Mouse (Mus musculus): ENCODE results near the gene Cacna2d4. TPM values are rescaled to one million over a fixed set of nuclear protein-coding genes. Genes with fewer than 3 reads are reported as not detected.
A peak's percentile ranks its signal among the peaks of the same experiment; 100 is the strongest.

Cacna2d4 gene
- polyA plus RNA-seq, 1 experiment from 2014 or later, result not detected

- Histone ChIP-seq H3K9me3 (no peaks in the 10 kb centered on the region), H3K27me3 (peaks cover 90% of the 10 kb centered on the region), H3K9ac (replicated peaks) (no peak overlapping the region), H3K4me2 (no peak overlapping the region), H3K27ac (no peak overlapping the region), H3K36me3 (no peaks in the 10 kb centered on the region), H3K4me1 (replicated peaks) (peaks cover 13% of the 10 kb centered on the region), H3K4me3 (replicated peaks) (no peak overlapping the region)
- no peak for ATAC-seq (ENCODE audit: insufficient number of reproducible peaks, insufficient read depth, low FRiP score, low TSS enrichment, low read depth)
- WGBS, result 7% methylated on average over 11 of the region's 11 CpGs
These were observed 92.3 kb downstream of the Cacna2d4 start for GRCm38 (mm10) chr6:119328521-119329115.

- no peaks in the 10 kb centered on the region for H3K9me3 ChIP-seq
- no peak overlapping the region for H3K9ac ChIP-seq (replicated peaks)
- no peak for ATAC-seq (ENCODE audit: insufficient number of reproducible peaks, insufficient read depth, low FRiP score, low TSS enrichment, low read depth)
- H3K27ac ChIP-seq, result no peak overlapping the region
- 6% methylated on average over 8 of the region's 8 CpGs for WGBS
- H3K4me2 ChIP-seq, result no peak overlapping the region
- no peak overlapping the region for H3K4me3 ChIP-seq (replicated peaks)
- no peaks in the 10 kb centered on the region for H3K36me3 ChIP-seq
- H3K27me3 ChIP-seq, result peaks cover 91% of the 10 kb centered on the region
- peaks cover 13% of the 10 kb centered on the region for H3K4me1 ChIP-seq (replicated peaks)
These were observed 92.9 kb downstream of the Cacna2d4 start for GRCm38 (mm10) chr6:119329215-119329714.

- no peak for ATAC-seq (ENCODE audit: insufficient number of reproducible peaks, insufficient read depth, low FRiP score, low TSS enrichment, low read depth)
These were observed 93.6 kb downstream of the Cacna2d4 start for GRCm38 (mm10) chr6:119329936-119330335.

GRCm38 (mm10) chr6:119330506-119330905, 94.2 kb downstream of the Cacna2d4 start, which contains the start of gene Lrtm2:
Lrtm2 (minus strand) TSS chr6:119330766.
- 1% methylated on average over 31 of the region's 31 CpGs for WGBS
- peak within 1 kb of the TSS; percentile 35 for H3K4me3 ChIP-seq (replicated peaks)
- no peaks in the 10 kb centered on the region for H3K9me3 ChIP-seq
- H3K27me3 ChIP-seq, result peaks cover 88% of the 10 kb centered on the region
- no peak within 1 kb of the TSS for H3K27ac ChIP-seq
- peaks cover 13% of the 10 kb centered on the region for H3K4me1 ChIP-seq (replicated peaks)
- H3K4me2 ChIP-seq, result peak within 1 kb of the TSS; percentile 56
- no peaks in the 10 kb centered on the region for H3K36me3 ChIP-seq
- no peak within 1 kb of the TSS for H3K9ac ChIP-seq (replicated peaks)
- ATAC-seq (ENCODE audit: insufficient number of reproducible peaks, insufficient read depth, low FRiP score, low TSS enrichment, low read depth), result no peak

More at GRCm38 (mm10) chr6:119329936-119330335, 93.6 kb downstream of the Cacna2d4 start:
- no peaks in the 10 kb centered on the region for H3K36me3 ChIP-seq
- no peaks in the 10 kb centered on the region for H3K9me3 ChIP-seq
- H3K27me3 ChIP-seq, result peaks cover 90% of the 10 kb centered on the region
- no peak overlapping the region for H3K27ac ChIP-seq
- H3K4me1 ChIP-seq (replicated peaks), result peaks cover 13% of the 10 kb centered on the region
- H3K9ac ChIP-seq (replicated peaks), result no peak overlapping the region
- 17% methylated on average over 6 of the region's 6 CpGs for WGBS
- H3K4me2 ChIP-seq, result peak overlapping the region; percentile 56
- H3K4me3 ChIP-seq (replicated peaks), result peak overlapping the region; percentile 35

- Histone ChIP-seq H3K9ac (replicated peaks) (no peak overlapping the region), H3K4me3 (replicated peaks) (no peak overlapping the region), H3K36me3 (no peaks in the 10 kb centered on the region), H3K4me2 (no peak overlapping the region), H3K27ac (no peak overlapping the region), H3K27me3 (peaks cover 72% of the 10 kb centered on the region), H3K4me1 (replicated peaks) (peaks cover 13% of the 10 kb centered on the region), H3K9me3 (no peaks in the 10 kb centered on the region)
- 0% methylated on average over 1 of the region's 1 CpGs for WGBS
- ATAC-seq (ENCODE audit: insufficient number of reproducible peaks, insufficient read depth, low FRiP score, low TSS enrichment, low read depth), result peak; percentile 48; the same call in 1 of the 2 replicates
These were observed 95.8 kb downstream of the Cacna2d4 start for GRCm38 (mm10) chr6:119332111-119332510.

GRCm38 (mm10) chr6:119333202-119333601, 96.9 kb downstream of the Cacna2d4 start:
- Histone ChIP-seq H3K36me3 (no peaks in the 10 kb centered on the region), H3K27me3 (peaks cover 61% of the 10 kb centered on the region), H3K27ac (no peak overlapping the region), H3K4me2 (no peak overlapping the region), H3K9me3 (no peaks in the 10 kb centered on the region), H3K9ac (replicated peaks) (no peak overlapping the region), H3K4me3 (replicated peaks) (no peak overlapping the region), H3K4me1 (replicated peaks) (peaks cover 13% of the 10 kb centered on the region)
- no peak for ATAC-seq (ENCODE audit: insufficient number of reproducible peaks, insufficient read depth, low FRiP score, low TSS enrichment, low read depth)
- WGBS, result 2% methylated on average over 3 of the region's 3 CpGs

- peaks cover 13% of the 10 kb centered on the region for H3K4me1 ChIP-seq (replicated peaks)
- no peaks in the 10 kb centered on the region for H3K36me3 ChIP-seq
- no peak overlapping the region for H3K27ac ChIP-seq
- no peak overlapping the region for H3K4me2 ChIP-seq
- H3K9me3 ChIP-seq, result no peaks in the 10 kb centered on the region
- peaks cover 54% of the 10 kb centered on the region for H3K27me3 ChIP-seq
- ATAC-seq (ENCODE audit: insufficient number of reproducible peaks, insufficient read depth, low FRiP score, low TSS enrichment, low read depth), result no peak
- no peak overlapping the region for H3K4me3 ChIP-seq (replicated peaks)
- WGBS, result 22% methylated on average over 3 of the region's 3 CpGs
- H3K9ac ChIP-seq (replicated peaks), result no peak overlapping the region
These were observed 97.5 kb downstream of the Cacna2d4 start for GRCm38 (mm10) chr6:119333831-119334230.

GRCm38 (mm10) chr6:119336124-119336523, 99.8 kb downstream of the Cacna2d4 start:
- no peak overlapping the region for H3K4me2 ChIP-seq
- no peaks in the 10 kb centered on the region for H3K4me1 ChIP-seq (replicated peaks)
- H3K9ac ChIP-seq (replicated peaks), result no peak overlapping the region
- H3K36me3 ChIP-seq, result no peaks in the 10 kb centered on the region
- H3K4me3 ChIP-seq (replicated peaks), result no peak overlapping the region
- H3K27me3 ChIP-seq, result peaks cover 32% of the 10 kb centered on the region
- ATAC-seq (ENCODE audit: insufficient number of reproducible peaks, insufficient read depth, low FRiP score, low TSS enrichment, low read depth), result no peak
- 78% methylated on average over 7 of the region's 7 CpGs for WGBS
- no peak overlapping the region for H3K27ac ChIP-seq
- H3K9me3 ChIP-seq, result no peaks in the 10 kb centered on the region

GRCm38 (mm10) chr6:119337287-119337686, 101.0 kb downstream of the Cacna2d4 start:
- WGBS, result 73% methylated on average over 3 of the region's 3 CpGs
- H3K4me3 ChIP-seq (replicated peaks), result no peak overlapping the region
- no peak for ATAC-seq (ENCODE audit: insufficient number of reproducible peaks, insufficient read depth, low FRiP score, low TSS enrichment, low read depth)
- H3K36me3 ChIP-seq, result no peaks in the 10 kb centered on the region
- H3K9ac ChIP-seq (replicated peaks), result no peak overlapping the region
- peaks cover 20% of the 10 kb centered on the region for H3K27me3 ChIP-seq
- no peak overlapping the region for H3K27ac ChIP-seq
- H3K4me1 ChIP-seq (replicated peaks), result no peaks in the 10 kb centered on the region
- H3K4me2 ChIP-seq, result no peak overlapping the region
- H3K9me3 ChIP-seq, result no peaks in the 10 kb centered on the region

GRCm38 (mm10) chr6:119338121-119338912, 102.0 kb downstream of the Cacna2d4 start:
- Histone ChIP-seq H3K27me3 (peaks cover 10% of the 10 kb centered on the region; the same call in 1 of the 2 replicates), H3K4me3 (replicated peaks) (no peak overlapping the region), H3K9me3 (no peaks in the 10 kb centered on the region), H3K4me2 (no peak overlapping the region), H3K27ac (no peak overlapping the region), H3K4me1 (replicated peaks) (no peaks in the 10 kb centered on the region), H3K36me3 (no peaks in the 10 kb centered on the region), H3K9ac (replicated peaks) (no peak overlapping the region)
- no peak for ATAC-seq (ENCODE audit: insufficient number of reproducible peaks, insufficient read depth, low FRiP score, low TSS enrichment, low read depth)
- 41% methylated on average over 10 of the region's 11 CpGs for WGBS

- peak; percentile 58; the same call in 1 of the 2 replicates for ATAC-seq (ENCODE audit: insufficient number of reproducible peaks, insufficient read depth, low FRiP score, low TSS enrichment, low read depth)
- H3K27me3 ChIP-seq, result no peaks in the 10 kb centered on the region
- no peaks in the 10 kb centered on the region for H3K36me3 ChIP-seq
- no peak overlapping the region for H3K9ac ChIP-seq (replicated peaks)
- no peak overlapping the region for H3K27ac ChIP-seq
- no peak overlapping the region for H3K4me3 ChIP-seq (replicated peaks)
- H3K9me3 ChIP-seq, result no peaks in the 10 kb centered on the region
- no peak overlapping the region for H3K4me2 ChIP-seq
- H3K4me1 ChIP-seq (replicated peaks), result no peaks in the 10 kb centered on the region
These were observed 105.1 kb downstream of the Cacna2d4 start for GRCm38 (mm10) chr6:119341409-119341808.

Measured in limb, embryonic 12.5 days (tissue).